Mouse (Mus musculus): ENCODE results near the gene Zscan20. TPM values are rescaled to one million over a fixed set of nuclear protein-coding genes. Genes with fewer than 3 reads are reported as not detected.

Gene Zscan20
- polyA plus RNA-seq, 2 experiments: 3.9 to 4.2 TPM

- no peak overlapping the region for H3K9ac ChIP-seq (ENCODE audit: low read depth, low read length, severe bottlenecking)
- WGBS: 29% methylated on average over 8 of the region's 8 CpGs
- no peaks in the 10 kb centered on the region for H3K9me3 ChIP-seq (ENCODE audit: control insufficient read depth, low read length)
- ATAC-seq (ENCODE audit: low FRiP score, low read depth) (no peak), DNase-seq (ENCODE audit: low spot score) (no peak)
- peaks cover 9% of the 10 kb centered on the region; the same call in 1 of the 2 replicates for H3K4me1 ChIP-seq (ENCODE audit: control insufficient read depth, insufficient read depth, low read length)
- H3K27ac ChIP-seq (replicated peaks; ENCODE audit: low read depth, low read length): no peak overlapping the region
- H3K36me3 ChIP-seq (ENCODE audit: control insufficient read depth, insufficient read depth, low read length): no peaks in the 10 kb centered on the region
- no peaks in the 10 kb centered on the region for H3K27me3 ChIP-seq (ENCODE audit: control insufficient read depth, insufficient read depth, low read length)
- no peak for TF ChIP-seq POLR2A (IDR thresholded peaks at IDR 0.05; ENCODE audit: borderline replicate concordance, extremely low read depth, insufficient read depth, insufficient read length)
- H3K4me3 ChIP-seq (replicated peaks; ENCODE audit: low read length): no peak overlapping the region
- no peak overlapping the region for H3K4me2 ChIP-seq (replicated peaks; ENCODE audit: low read depth, low read length, severe bottlenecking)
Observed at GRCm38 (mm10) chr4:128648567-128649255, 38.8 kb upstream of the Zscan20 start.

GRCm38 (mm10) chr4:128646762-128647161, 36.9 kb upstream of the Zscan20 start:
- no peak for DNase-seq (ENCODE audit: low spot score)

GRCm38 (mm10) chr4:128645896-128646295, 36.0 kb upstream of the Zscan20 start:
- Histone ChIP-seq H3K4me2 (replicated peaks; ENCODE audit: low read depth, low read length, severe bottlenecking) (no peak overlapping the region), H3K9me3 (ENCODE audit: control insufficient read depth, low read length) (no peaks in the 10 kb centered on the region), H3K9ac (ENCODE audit: low read depth, low read length, severe bottlenecking) (no peak overlapping the region), H3K27ac (replicated peaks; ENCODE audit: low read depth, low read length) (no peak overlapping the region), H3K27me3 (ENCODE audit: control insufficient read depth, insufficient read depth, low read length) (no peaks in the 10 kb centered on the region), H3K4me3 (replicated peaks; ENCODE audit: low read length) (no peak overlapping the region), H3K36me3 (ENCODE audit: control insufficient read depth, insufficient read depth, low read length) (no peaks in the 10 kb centered on the region), H3K4me1 (ENCODE audit: control insufficient read depth, insufficient read depth, low read length) (peaks cover 13% of the 10 kb centered on the region)
- TF ChIP-seq POLR2A (IDR thresholded peaks at IDR 0.05; ENCODE audit: borderline replicate concordance, extremely low read depth, insufficient read depth, insufficient read length): no peak
- 40% methylated on average over 6 of the region's 6 CpGs for WGBS
- ATAC-seq (ENCODE audit: low FRiP score, low read depth): no peak; the same call in 1 of the 2 replicates
- DNase-seq (ENCODE audit: low spot score): no peak

More at GRCm38 (mm10) chr4:128646762-128647161, 36.9 kb upstream of the Zscan20 start:
- WGBS: 23% methylated on average over 7 of the region's 7 CpGs
- Histone ChIP-seq H3K9ac (ENCODE audit: low read depth, low read length, severe bottlenecking) (no peak overlapping the region), H3K4me2 (replicated peaks; ENCODE audit: low read depth, low read length, severe bottlenecking) (no peak overlapping the region), H3K4me1 (ENCODE audit: control insufficient read depth, insufficient read depth, low read length) (peaks cover 13% of the 10 kb centered on the region), H3K4me3 (replicated peaks; ENCODE audit: low read length) (no peak overlapping the region), H3K27ac (replicated peaks; ENCODE audit: low read depth, low read length) (no peak overlapping the region), H3K9me3 (ENCODE audit: control insufficient read depth, low read length) (no peaks in the 10 kb centered on the region), H3K27me3 (ENCODE audit: control insufficient read depth, insufficient read depth, low read length) (no peaks in the 10 kb centered on the region), H3K36me3 (ENCODE audit: control insufficient read depth, insufficient read depth, low read length) (no peaks in the 10 kb centered on the region)
- no peak for ATAC-seq (ENCODE audit: low FRiP score, low read depth)
- TF ChIP-seq POLR2A (IDR thresholded peaks at IDR 0.05; ENCODE audit: borderline replicate concordance, extremely low read depth, insufficient read depth, insufficient read length): no peak

GRCm38 (mm10) chr4:128641766-128642717, 32.1 kb upstream of the Zscan20 start:
- TF ChIP-seq POLR2A (IDR thresholded peaks at IDR 0.05; ENCODE audit: borderline replicate concordance, extremely low read depth, insufficient read depth, insufficient read length): no peak
- WGBS: 20% methylated on average over 23 of the region's 23 CpGs
- Histone ChIP-seq H3K27me3 (ENCODE audit: control insufficient read depth, insufficient read depth, low read length) (no peaks in the 10 kb centered on the region), H3K4me2 (replicated peaks; ENCODE audit: low read depth, low read length, severe bottlenecking) (no peak overlapping the region), H3K4me3 (replicated peaks; ENCODE audit: low read length) (no peak overlapping the region), H3K9me3 (ENCODE audit: control insufficient read depth, low read length) (no peaks in the 10 kb centered on the region), H3K36me3 (ENCODE audit: control insufficient read depth, insufficient read depth, low read length) (no peaks in the 10 kb centered on the region), H3K4me1 (ENCODE audit: control insufficient read depth, insufficient read depth, low read length) (peaks cover 19% of the 10 kb centered on the region), H3K27ac (replicated peaks; ENCODE audit: low read depth, low read length) (no peak overlapping the region), H3K9ac (ENCODE audit: low read depth, low read length, severe bottlenecking) (no peak overlapping the region)
- DNase-seq (ENCODE audit: low spot score) (no peak), ATAC-seq (ENCODE audit: low FRiP score, low read depth) (no peak)

- H3K27me3 ChIP-seq (ENCODE audit: control insufficient read depth, insufficient read depth, low read length): no peaks in the 10 kb centered on the region
- H3K4me3 ChIP-seq (replicated peaks; ENCODE audit: low read length): no peak overlapping the region
- no peak for TF ChIP-seq POLR2A (IDR thresholded peaks at IDR 0.05; ENCODE audit: borderline replicate concordance, extremely low read depth, insufficient read depth, insufficient read length)
- H3K36me3 ChIP-seq (ENCODE audit: control insufficient read depth, insufficient read depth, low read length): no peaks in the 10 kb centered on the region
- DNase-seq (ENCODE audit: low spot score) (no peak), ATAC-seq (ENCODE audit: low FRiP score, low read depth) (no peak)
- H3K9ac ChIP-seq (ENCODE audit: low read depth, low read length, severe bottlenecking): no peak overlapping the region
- WGBS: 80% methylated on average over 18 of the region's 18 CpGs
- H3K27ac ChIP-seq (replicated peaks; ENCODE audit: low read depth, low read length): no peak overlapping the region
- no peak overlapping the region for H3K4me2 ChIP-seq (replicated peaks; ENCODE audit: low read depth, low read length, severe bottlenecking)
- peaks cover 32% of the 10 kb centered on the region for H3K4me1 ChIP-seq (ENCODE audit: control insufficient read depth, insufficient read depth, low read length)
- H3K9me3 ChIP-seq (ENCODE audit: control insufficient read depth, low read length): no peaks in the 10 kb centered on the region
Observed at GRCm38 (mm10) chr4:128638265-128638923, 28.5 kb upstream of the Zscan20 start.
